Mouse (Mus musculus) CH12.LX (cell line): Measurements from ENCODE around the gene Ctbp2. TPM values are rescaled to one million over a fixed set of nuclear protein-coding genes. Genes with fewer than 3 reads are reported as not detected.

Source experiments
- DNase-seq: peaks from one replicate; pipeline ENCODE4 v3.0.0-alpha.2; 2013; ENCODE audit errors: extremely low read depth
- H3K27ac ChIP-seq: 2 replicates; pipeline ENCODE4 v1.5.1; 2012; ENCODE audit warnings: low read depth, mild to moderate bottlenecking, control low read depth, moderate library complexity; ENCODE audit not compliant: insufficient read depth
- H3K27me3 ChIP-seq: replicated peaks from 2 replicates; pipeline ENCODE3; 2012; ENCODE audit warnings: inconsistent platforms
- H3K36me3 ChIP-seq, 2 experiments: replicated peaks in 1 of 2; 2 replicates each; pipeline versions ENCODE3 to v1.6.1; 2012; ENCODE audit warnings: inconsistent platforms in 1 of 2, low read length in 1 of 2, mild to moderate bottlenecking in 1 of 2, mixed read lengths in 1 of 2, moderate library complexity in 1 of 2; ENCODE audit not compliant: control insufficient read depth in 1 of 2, insufficient read depth in 1 of 2
- H3K4me1 ChIP-seq, 2 experiments: 2 replicates each; pipeline ENCODE4 v1.6.1; 2012; ENCODE audit warnings: inconsistent platforms in 1 of 2, moderate library complexity in 1 of 2; ENCODE audit not compliant: insufficient read depth in 2 of 2, control insufficient read depth in 1 of 2
- H3K4me2 ChIP-seq: 2 replicates; pipeline ENCODE4 v1.6.1; 2012; ENCODE audit warnings: low read depth, mild to moderate bottlenecking, control low read depth; ENCODE audit not compliant: poor library complexity, insufficient read depth, severe bottlenecking
- H3K4me3 ChIP-seq, 3 experiments: fragments of 150-350 bp in 1 of 3; sonication (generic) in 1 of 3; replicated peaks in 1 of 3; 2 replicates each; pipeline versions ENCODE3 to v1.5.1; 2011 to 2012; ENCODE audit warnings: low read depth in 2 of 3, low read length in 2 of 3, mild to moderate bottlenecking in 2 of 3, moderate library complexity in 2 of 3, control low read depth in 1 of 3, improper control_type of control experiment in 1 of 3, inconsistent platforms in 1 of 3, mixed read lengths in 1 of 3; ENCODE audit not compliant: poor library complexity in 1 of 3
- H3K79me2 ChIP-seq: replicated peaks from 2 replicates; pipeline ENCODE4 v1.6.1; 2012; ENCODE audit warnings: mild to moderate bottlenecking, moderate library complexity; ENCODE audit not compliant: control insufficient read depth, poor library complexity, insufficient read depth, severe bottlenecking; ENCODE audit errors: extremely low read depth
- H3K9ac ChIP-seq: 2 replicates; pipeline ENCODE4 v1.6.1; 2012; ENCODE audit warnings: low read depth, mild to moderate bottlenecking, control low read depth, moderate library complexity; ENCODE audit not compliant: insufficient read depth
- H3K9me3 ChIP-seq: replicated peaks from 2 replicates; pipeline ENCODE3; 2012; ENCODE audit warnings: low read length, inconsistent platforms, mixed read lengths
- E2F4 ChIP-seq: IDR thresholded peaks from 2 replicates; pipeline ENCODE4 v1.6.1; 2011; ENCODE audit warnings: low read depth, low read length, improper control_type of control experiment; ENCODE audit not compliant: insufficient replicate concordance
- ETS1 ChIP-seq: conservative IDR thresholded peaks from 2 replicates; pipeline ENCODE4 v1.6.1; 2012; ENCODE audit warnings: low read depth, mild to moderate bottlenecking, inconsistent platforms, low read length, improper control_type of control experiment, moderate library complexity
- HCFC1 ChIP-seq: IDR thresholded peaks from 2 replicates; pipeline ENCODE4 v1.6.1; 2012; ENCODE audit warnings: low read depth, mild to moderate bottlenecking, inconsistent platforms, low read length, improper control_type of control experiment
- KAT2A ChIP-seq: IDR thresholded peaks from 2 replicates; pipeline ENCODE4 v1.6.1; 2012; ENCODE audit warnings: low read length, improper control_type of control experiment, inconsistent platforms; ENCODE audit not compliant: insufficient replicate concordance
- MAFK ChIP-seq: IDR thresholded peaks from 2 replicates; pipeline ENCODE4 v1.6.1; 2011; ENCODE audit warnings: low read length, improper control_type of control experiment; ENCODE audit not compliant: insufficient replicate concordance
- MAZ ChIP-seq: IDR thresholded peaks from 2 replicates; pipeline ENCODE4 v1.6.1; 2012; ENCODE audit warnings: low read depth, mild to moderate bottlenecking, inconsistent platforms, low read length, improper control_type of control experiment, moderate library complexity
- MEF2A ChIP-seq: IDR thresholded peaks from 2 replicates; pipeline ENCODE4 v1.6.1; 2014; ENCODE audit warnings: low read depth, mild to moderate bottlenecking, inconsistent platforms, low read length, improper control_type of control experiment, borderline replicate concordance
- NRF1 ChIP-seq: IDR thresholded peaks from 2 replicates; pipeline ENCODE4 v1.6.1; 2014; ENCODE audit warnings: low read depth, mild to moderate bottlenecking, inconsistent platforms, low read length, improper control_type of control experiment, moderate library complexity
- TBP ChIP-seq: conservative IDR thresholded peaks from 2 replicates; pipeline ENCODE4 v1.6.1; 2011; ENCODE audit warnings: low read depth, low read length, improper control_type of control experiment
- UBTF ChIP-seq: IDR thresholded peaks from 2 replicates; pipeline ENCODE4 v1.6.1; 2012; ENCODE audit warnings: low read depth, mild to moderate bottlenecking, inconsistent platforms, low read length, improper control_type of control experiment, moderate library complexity
- ZKSCAN1 ChIP-seq: IDR thresholded peaks from 2 replicates; pipeline ENCODE4 v1.6.1; 2012; ENCODE audit warnings: low read depth, inconsistent platforms, low read length, improper control_type of control experiment, borderline replicate concordance
- ZNF384 ChIP-seq: IDR thresholded peaks from 2 replicates; pipeline ENCODE4 v1.6.1; 2012; ENCODE audit warnings: low read depth, low read length, improper control_type of control experiment, inconsistent platforms
- dilution Hi-C: fragments of 300-500 bp; cut with MboI; formaldehyde crosslinking; loops from 2 replicates; pipeline ENCODE4 v1.14.3; 2020; ENCODE audit warnings: low sequenced_read_pairs; ENCODE audit not compliant: extremely low pct_unique_long_range_greater_than_20kb, extremely low pct_ligation_motif_present
- in situ Hi-C: fragments of 300-500 bp; cut with MboI; formaldehyde crosslinking; loops from 3 replicates; pipeline ENCODE4 v1.14.3; 2019; ENCODE audit warnings: low sequenced_read_pairs, low pct_ligation_motif_present, low pct_unique_long_range_greater_than_20kb, mixed read lengths
- polyA plus RNA-seq: library from polyadenylated mRNA; unstranded; fragments of >175 nt; gene quantifications from 2 replicates; pipeline ENCODE4 v1.2.1, GENCODE M21; 2012; ENCODE audit warnings: low read depth; ENCODE audit not compliant: insufficient read length
- total RNA-seq, 2 experiments: library from RNA; depleted of rRNA; stranded (reverse); fragments of 300-350 nt in 1 of 2; fragments of >200 nt in 1 of 2; gene quantifications; 2 replicates each; pipeline ENCODE4 v1.2.3; 2012 to 2014

Gene Ctbp2
- total and polyA plus RNA-seq, 3 experiments, result 0.59 to 1.1 (median 0.68) TPM

GRCm38 (mm10) chr7:132977981-132978380 is 146.2 kb downstream of the Ctbp2 start:
- Histone ChIP-seq H3K27me3 (no peaks in the 10 kb centered on the region), H3K4me1 (peaks cover 3 to 10% of the 10 kb centered on the region in 2 experiments; a peak in 1 of 4 replicates), H3K27ac (no peak overlapping the region), H3K79me2 (no peaks in the 10 kb centered on the region), H3K9me3 (peaks cover 2% of the 10 kb centered on the region), H3K4me3 (no peak overlapping the region), H3K9ac (no peak overlapping the region), H3K36me3 (peaks cover 20 to 54% of the 10 kb centered on the region in 2 experiments), H3K4me2 (no peak overlapping the region)
- no peak for TF ChIP-seq KAT2A
- TF ChIP-seq MAFK, result no peak
- TF ChIP-seq NRF1, result no peak
- TF ChIP-seq ZNF384, result no peak
- TF ChIP-seq MAZ, result no peak
- TF ChIP-seq HCFC1, result no peak
- no peak for TF ChIP-seq ETS1
- no peak for TF ChIP-seq UBTF
- in situ Hi-C loops, result no loop called here
- no peak for DNase-seq
- dilution Hi-C loops, result no loop called here

GRCm38 (mm10) chr7:132976079-132976478 is 148.1 kb downstream of the Ctbp2 start:
- Histone ChIP-seq H3K27ac (no peak overlapping the region), H3K9ac (no peak overlapping the region), H3K4me1 (no peaks in the 10 kb centered on the region), H3K4me2 (no peak overlapping the region), H3K27me3 (no peaks in the 10 kb centered on the region), H3K79me2 (no peaks in the 10 kb centered on the region)
- TF ChIP-seq ZKSCAN1, result no peak
- TF ChIP-seq TBP, result no peak
- TF ChIP-seq E2F4, result no peak
- no peak for TF ChIP-seq MAFK
- TF ChIP-seq, all 38 proteins: peak for 0
- dilution Hi-C loops, result no loop called here
- Histone ChIP-seq H3K9me3 (peaks cover 2% of the 10 kb centered on the region), H3K4me3 (no peak overlapping the region), H3K36me3 (peaks cover 9 to 41% of the 10 kb centered on the region in 2 experiments)
- in situ Hi-C loops, result no loop called here
- DNase-seq, result no peak

GRCm38 (mm10) chr7:132972079-132972478 is 152.1 kb downstream of the Ctbp2 start:
- Histone ChIP-seq H3K79me2 (no peaks in the 10 kb centered on the region), H3K27ac (no peak overlapping the region)
- no peak for DNase-seq
- in situ Hi-C loops, result no loop called here
- no peak for TF ChIP-seq MEF2A
- TF ChIP-seq, all 38 proteins: peak for 0
- Histone ChIP-seq H3K9ac (no peak overlapping the region), H3K9me3 (no peaks in the 10 kb centered on the region), H3K4me2 (no peak overlapping the region), H3K4me1 (no peaks in the 10 kb centered on the region), H3K27me3 (no peaks in the 10 kb centered on the region), H3K4me3 (no peak overlapping the region), H3K36me3 (peaks cover 8 to 50% of the 10 kb centered on the region in 2 experiments)
- dilution Hi-C loops, result no loop called here
